Mouse (Mus musculus) frontal cortex, postnatal 25 days (tissue): Measurements from ENCODE around the gene Anks1b.
A peak's percentile ranks its signal among the peaks of the same experiment; 100 is the strongest.

Experiments used
- DNase-seq, 2 experiments: peaks; one replicate each; pipeline ENCODE4 v3.0.0; 2022; ENCODE audit warnings: low spot score in 2 of 2

The Anks1b gene

GRCm38 (mm10) chr10:90370751-90371150 is 497.4 kb downstream of the Anks1b start:
- DNase-seq: no peak

GRCm38 (mm10) chr10:90373469-90373868 is 500.2 kb downstream of the Anks1b start:
- DNase-seq: no peak

- no peak for DNase-seq
Measured at GRCm38 (mm10) chr10:90376605-90377004, 503.3 kb downstream of the Anks1b start.

GRCm38 (mm10) chr10:90380062-90380461 is 506.8 kb downstream of the Anks1b start:
- DNase-seq: no peak

GRCm38 (mm10) chr10:90380704-90381339 is 507.5 kb downstream of the Anks1b start:
- DNase-seq: no peak

- no peak for DNase-seq
Measured at GRCm38 (mm10) chr10:90400382-90400781, 527.1 kb downstream of the Anks1b start.

- DNase-seq: no peak
Measured at GRCm38 (mm10) chr10:90408484-90408883, 535.2 kb downstream of the Anks1b start.

- no peak for DNase-seq
Measured at GRCm38 (mm10) chr10:90431527-90431926, 558.2 kb downstream of the Anks1b start.

- DNase-seq: peak; percentile 32 to 46
Measured at GRCm38 (mm10) chr10:90431974-90432373, 558.7 kb downstream of the Anks1b start.

- DNase-seq: peak; percentile 13 to 19
Measured at GRCm38 (mm10) chr10:90432479-90432878, 559.2 kb downstream of the Anks1b start.

- DNase-seq: no peak
Measured at GRCm38 (mm10) chr10:90441036-90441435, 567.7 kb downstream of the Anks1b start.

GRCm38 (mm10) chr10:90441656-90442055 is 568.3 kb downstream of the Anks1b start:
- DNase-seq: no peak

GRCm38 (mm10) chr10:90464906-90465305 is 591.6 kb downstream of the Anks1b start:
- no peak for DNase-seq

GRCm38 (mm10) chr10:90465426-90465825 is 592.1 kb downstream of the Anks1b start:
- no peak for DNase-seq

- DNase-seq: no peak
Measured at GRCm38 (mm10) chr10:90467546-90467945, 594.2 kb downstream of the Anks1b start.

- DNase-seq: peak; percentile 6 to 20
Measured at GRCm38 (mm10) chr10:90493436-90493835, 620.1 kb downstream of the Anks1b start.

- DNase-seq: no peak
Measured at GRCm38 (mm10) chr10:90493996-90494642, 620.8 kb downstream of the Anks1b start.

- DNase-seq: peak; percentile 14 to 23
Measured at GRCm38 (mm10) chr10:90494981-90495516, 621.7 kb downstream of the Anks1b start.

- DNase-seq: no peak
Measured at GRCm38 (mm10) chr10:90507561-90507960, 634.3 kb downstream of the Anks1b start.

GRCm38 (mm10) chr10:90512801-90513200 is 639.5 kb downstream of the Anks1b start:
- DNase-seq: no peak

- DNase-seq: no peak
Measured at GRCm38 (mm10) chr10:90531813-90532212, 658.5 kb downstream of the Anks1b start.

GRCm38 (mm10) chr10:90535370-90535769 is 662.1 kb downstream of the Anks1b start:
- no peak for DNase-seq

GRCm38 (mm10) chr10:90546635-90547034 is 673.3 kb downstream of the Anks1b start:
- DNase-seq: no peak
